In genomic region chr10:77379199-77379598, GRCm38 (mm10) we compare ENCODE assay signal across 31 mouse cellular contexts.
"Had no signal": no experiment of that assay in that cellular context is flagged by ENCODE, and none has a peak within 500 bp of the region (broad histone marks: within the 10 kb centered on the region; RNA-seq: fewer than 3 reads in every experiment).

No protein-coding gene starts in this region.

- H3K27ac ChIP-seq: limb, embryonic 10.5 days; limb, embryonic 12.5 days; limb, embryonic 13.5 days; limb, embryonic 15.5 days; liver, embryonic 12.5 days; liver, embryonic 13.5 days; liver, embryonic 14.5 days; liver, embryonic 15.5 days; lung, embryonic 15.5 days; macrophage; midbrain, embryonic 10.5 days; midbrain, embryonic 12.5 days; midbrain, embryonic 13.5 days; midbrain, embryonic 15.5 days had no signal

- H3K4me3 ChIP-seq: limb, embryonic 10.5 days; limb, embryonic 12.5 days; limb, embryonic 13.5 days; limb, embryonic 15.5 days; liver, embryonic 12.5 days; liver, embryonic 13.5 days; liver, embryonic 15.5 days; lung, embryonic 15.5 days; megakaryocyte, embryonic 14.5 days; midbrain, embryonic 10.5 days; midbrain, embryonic 12.5 days; midbrain, embryonic 13.5 days; midbrain, embryonic 15.5 days; myocyte had no signal

- DNase-seq: left cerebral cortex, postnatal 4 days; liver; liver, embryonic 13.5 days; liver, postnatal 0 days; lung, adult 18-20 months; lung, adult 2 months; lung, embryonic 14.5 days; lung, postnatal 10 days; lung, postnatal 14 days; lung, postnatal 36 days; lung, postnatal 4 days; midbrain, embryonic 14.5 days had no signal

- H3K9me3 ChIP-seq: limb, embryonic 10.5 days; limb, embryonic 12.5 days; limb, embryonic 13.5 days; limb, embryonic 15.5 days; liver, embryonic 12.5 days; liver, embryonic 13.5 days; liver, embryonic 15.5 days; lung, embryonic 15.5 days; midbrain, embryonic 10.5 days; midbrain, embryonic 12.5 days; midbrain, embryonic 13.5 days; midbrain, embryonic 15.5 days had no signal

- ATAC-seq: liver, embryonic 12.5 days; liver, postnatal 0 days; lung, postnatal 0 days; midbrain, embryonic 13.5 days; midbrain, embryonic 15.5 days; midbrain, embryonic 16.5 days had no signal

- H3K27me3 ChIP-seq: limb, embryonic 12.5 days; limb, embryonic 13.5 days; limb, embryonic 15.5 days; liver, embryonic 13.5 days; liver, embryonic 15.5 days; lung, embryonic 15.5 days; midbrain, embryonic 12.5 days; midbrain, embryonic 13.5 days; midbrain, embryonic 15.5 days had no signal

- H3K36me3 ChIP-seq: limb, embryonic 10.5 days; limb, embryonic 12.5 days; limb, embryonic 13.5 days; limb, embryonic 15.5 days; liver, embryonic 12.5 days; liver, embryonic 13.5 days; liver, embryonic 15.5 days; lung, embryonic 15.5 days; midbrain, embryonic 10.5 days; midbrain, embryonic 12.5 days; midbrain, embryonic 13.5 days; midbrain, embryonic 15.5 days had no signal

- H3K4me2 ChIP-seq: limb, embryonic 12.5 days; limb, embryonic 13.5 days; limb, embryonic 15.5 days; liver, embryonic 11.5 days; liver, embryonic 12.5 days; liver, embryonic 13.5 days; liver, embryonic 15.5 days; lung, embryonic 14.5 days; lung, embryonic 15.5 days; midbrain, embryonic 11.5 days; midbrain, embryonic 12.5 days; midbrain, embryonic 13.5 days; midbrain, embryonic 15.5 days had no signal

- H3K9ac ChIP-seq: limb, embryonic 12.5 days; limb, embryonic 13.5 days; limb, embryonic 15.5 days; liver, embryonic 12.5 days; liver, embryonic 13.5 days; liver, embryonic 14.5 days; liver, embryonic 15.5 days; liver, postnatal 0 days; lung, embryonic 14.5 days; lung, embryonic 15.5 days; midbrain, embryonic 12.5 days; midbrain, embryonic 13.5 days; midbrain, embryonic 15.5 days had no signal

- H3K4me1 ChIP-seq: limb, embryonic 10.5 days; limb, embryonic 15.5 days; liver, embryonic 12.5 days; liver, embryonic 13.5 days; liver, embryonic 15.5 days had no signal
